Mouse (Mus musculus): ENCODE measurements around the gene Mrgpre. TPM values are rescaled to one million over a fixed set of nuclear protein-coding genes. Genes with fewer than 3 reads are reported as not detected.

Mrgpre gene
- not detected in 2 replicates for total RNA-seq (2014; fragmentation: Nextera tagmentation)
- total RNA-seq (2017), result under 0.01 TPM in 1 of 2 replicates, not detected in the other
- not detected in 2 replicates for polyA plus RNA-seq (2012)

DNA sequence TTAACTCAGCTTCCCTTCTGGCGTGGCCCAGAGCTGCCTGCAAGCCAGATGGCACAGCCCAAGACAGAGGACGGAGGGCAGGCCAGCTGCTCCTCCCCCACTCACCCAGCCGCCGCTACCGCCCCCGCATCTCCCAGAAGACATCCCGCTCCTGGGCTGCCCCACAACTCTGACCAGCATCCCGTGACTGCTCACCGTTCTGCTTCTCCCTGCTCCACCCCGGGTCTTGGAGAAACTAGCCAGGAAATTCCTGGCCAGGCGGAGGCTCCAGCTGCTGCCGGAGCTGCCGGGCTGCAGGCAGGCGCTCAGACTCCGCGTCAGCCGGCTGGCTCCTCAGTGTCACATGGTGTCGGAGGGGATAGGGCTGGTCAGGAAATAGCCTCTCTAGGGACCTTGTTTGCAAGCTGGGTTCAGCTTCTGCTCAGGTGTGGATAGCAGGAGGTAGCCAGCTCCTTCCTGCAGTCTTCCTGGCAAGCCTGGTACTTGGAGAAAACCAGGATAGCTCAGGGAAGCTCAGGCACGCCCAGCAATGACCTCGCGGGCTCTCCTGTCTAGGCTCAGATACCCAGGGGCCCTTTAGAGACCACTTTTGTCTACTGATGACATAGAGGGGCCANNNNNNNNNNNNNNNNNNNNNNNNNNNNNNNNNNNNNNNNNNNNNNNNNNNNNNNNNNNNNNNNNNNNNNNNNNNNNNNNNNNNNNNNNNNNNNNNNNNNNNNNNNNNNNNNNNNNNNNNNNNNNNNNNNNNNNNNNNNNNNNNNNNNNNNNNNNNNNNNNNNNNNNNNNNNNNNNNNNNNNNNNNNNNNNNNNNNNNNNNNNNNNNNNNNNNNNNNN, at the start of gene Mrgpre:
Mrgpre (minus strand) TSS at position 505 of the 834 bp plus-strand sequence.
- TF ChIP-seq CTCF (IDR thresholded peaks at IDR 0.05; ENCODE audit: low read depth, low read length) (no peak), GATA1 (IDR thresholded peaks at IDR 0.05; ENCODE audit: borderline replicate concordance, low read length) (no peak), POLR2AphosphoS5 (IDR thresholded peaks at IDR 0.05; ENCODE audit: insufficient replicate concordance, low read depth, low read length) (no peak), GATA2 (IDR thresholded peaks at IDR 0.05; ENCODE audit: borderline replicate concordance, low read depth, low read length) (no peak), TAL1 (conservative IDR thresholded peaks at IDR 0.05; ENCODE audit: low read depth, low read length) (no peak)
- Histone ChIP-seq H3K27me3 (ENCODE audit: insufficient read depth, low read length) (peaks cover 42% of the 10 kb centered on the region), H3K36me3 (replicated peaks) (no peaks in the 10 kb centered on the region), H3K4me1 (ENCODE audit: insufficient read depth, low read depth, low read length) (peaks cover 18% of the 10 kb centered on the region), H3K9me3 (replicated peaks) (no peaks in the 10 kb centered on the region), H3K4me3 (ENCODE audit: low read depth, low read length) (no peak within 1 kb of the TSS; the same call in 1 of the 2 replicates)
- ATAC-seq (ENCODE audit: extremely low read depth, insufficient number of reproducible peaks, low FRiP score, poor library complexity, severe bottlenecking) (no peak), DNase-seq (ENCODE audit: low spot score) (peak; percentile 41)

DNA sequence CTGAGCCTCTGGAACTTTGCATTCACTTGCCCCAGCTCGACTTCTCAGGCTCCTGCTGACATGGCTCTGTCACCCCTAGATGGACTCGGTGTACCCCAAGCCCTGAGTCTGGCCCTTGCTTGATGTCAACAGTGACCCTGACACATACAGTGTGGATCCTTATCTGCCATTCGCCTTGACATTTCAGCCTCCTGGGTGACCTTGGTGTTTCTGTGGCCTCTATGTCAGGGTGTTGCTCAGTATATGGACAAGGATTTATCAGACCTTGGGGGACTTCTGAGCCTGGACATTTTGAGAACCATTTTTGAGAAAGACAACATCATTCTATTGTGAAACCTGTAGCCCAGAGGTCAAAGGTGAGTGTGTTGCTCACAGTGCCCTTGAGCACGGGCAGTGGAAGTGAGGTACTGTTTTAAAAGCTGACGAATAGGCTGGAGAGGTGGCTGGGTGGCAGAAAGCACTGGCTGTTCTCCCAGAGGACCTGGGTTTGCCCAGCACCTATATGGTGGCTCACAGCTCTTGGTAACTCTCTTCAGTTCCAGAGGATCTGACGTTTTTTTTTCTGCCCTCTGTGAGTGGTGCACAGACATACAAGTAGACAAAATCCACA, 49.4 kb upstream of the Mrgpre start:
- no peak for ATAC-seq (ENCODE audit: extremely low read depth, insufficient number of reproducible peaks, low FRiP score, poor library complexity, severe bottlenecking)
- no peaks in the 10 kb centered on the region for H3K27me3 ChIP-seq (ENCODE audit: insufficient read depth, low read length)
- H3K9me3 ChIP-seq (replicated peaks), result no peaks in the 10 kb centered on the region
- H3K36me3 ChIP-seq (replicated peaks), result peaks cover 75% of the 10 kb centered on the region
- peak overlapping the region; percentile 3; the same call in 1 of the 2 replicates for H3K4me3 ChIP-seq (ENCODE audit: low read depth, low read length)
- H3K4me1 ChIP-seq (ENCODE audit: insufficient read depth, low read depth, low read length), result peaks cover 83% of the 10 kb centered on the region
- TF ChIP-seq TAL1 (conservative IDR thresholded peaks at IDR 0.05; ENCODE audit: low read depth, low read length), result no peak
- TF ChIP-seq CTCF (IDR thresholded peaks at IDR 0.05; ENCODE audit: low read depth, low read length), result no peak
- TF ChIP-seq GATA2 (IDR thresholded peaks at IDR 0.05; ENCODE audit: borderline replicate concordance, low read depth, low read length), result no peak
- no peak for TF ChIP-seq GATA1 (IDR thresholded peaks at IDR 0.05; ENCODE audit: borderline replicate concordance, low read length)
- no peak for TF ChIP-seq POLR2AphosphoS5 (IDR thresholded peaks at IDR 0.05; ENCODE audit: insufficient replicate concordance, low read depth, low read length)
- DNase-seq (ENCODE audit: low spot score), result no peak

DNA sequence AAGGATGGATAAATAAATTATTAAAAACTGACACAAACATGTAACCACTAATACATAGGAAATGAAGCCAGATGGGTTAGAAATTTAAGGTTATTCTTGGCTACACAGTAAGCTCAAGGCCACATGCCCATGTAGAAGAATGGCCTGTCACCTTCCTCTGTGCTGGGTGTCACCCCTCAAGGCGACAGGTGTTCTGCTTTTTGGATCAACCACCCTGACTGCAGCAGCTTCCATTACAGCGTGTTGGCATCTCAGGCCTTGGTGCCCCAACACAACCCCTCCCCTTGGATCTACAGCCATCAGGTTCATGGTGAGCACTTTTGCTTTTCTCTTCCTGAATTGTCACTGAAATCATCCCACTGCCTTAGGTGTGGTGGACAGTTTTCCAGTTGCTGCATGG, 48.3 kb upstream of the Mrgpre start:
- DNase-seq (ENCODE audit: low spot score) (no peak), ATAC-seq (ENCODE audit: extremely low read depth, insufficient number of reproducible peaks, low FRiP score, poor library complexity, severe bottlenecking) (no peak)
- TF ChIP-seq GATA1 (IDR thresholded peaks at IDR 0.05; ENCODE audit: borderline replicate concordance, low read length), result no peak
- no peak for TF ChIP-seq POLR2AphosphoS5 (IDR thresholded peaks at IDR 0.05; ENCODE audit: insufficient replicate concordance, low read depth, low read length)
- no peak for TF ChIP-seq GATA2 (IDR thresholded peaks at IDR 0.05; ENCODE audit: borderline replicate concordance, low read depth, low read length)
- TF ChIP-seq TAL1 (conservative IDR thresholded peaks at IDR 0.05; ENCODE audit: low read depth, low read length), result no peak
- TF ChIP-seq CTCF (IDR thresholded peaks at IDR 0.05; ENCODE audit: low read depth, low read length), result no peak
- Histone ChIP-seq H3K4me3 (ENCODE audit: low read depth, low read length) (peak overlapping the region; percentile 80; the same call in 1 of the 2 replicates), H3K9me3 (replicated peaks) (no peaks in the 10 kb centered on the region), H3K36me3 (replicated peaks) (peaks cover 65% of the 10 kb centered on the region), H3K27me3 (ENCODE audit: insufficient read depth, low read length) (no peaks in the 10 kb centered on the region), H3K4me1 (ENCODE audit: insufficient read depth, low read depth, low read length) (peaks cover 74% of the 10 kb centered on the region)

DNA sequence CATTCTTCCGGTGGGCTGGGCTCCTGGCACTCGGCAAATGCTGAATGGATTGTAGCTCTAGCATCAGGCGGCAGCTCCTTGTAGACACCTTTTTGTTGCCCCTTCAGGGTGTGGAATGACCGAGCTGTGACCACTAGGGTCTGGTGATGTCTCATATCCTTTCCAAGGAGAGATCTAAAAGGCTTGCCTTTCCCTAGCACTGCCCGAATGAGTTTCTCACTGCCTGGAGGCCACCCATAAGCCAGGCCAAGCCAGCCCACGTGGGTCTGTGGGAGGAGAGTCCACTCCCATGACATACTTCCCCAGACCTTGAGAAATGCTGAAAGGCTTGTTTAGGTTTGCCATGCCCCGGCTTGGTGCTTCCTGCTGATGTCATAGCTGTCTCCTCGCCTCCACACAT, 47.9 kb upstream of the Mrgpre start:
- no peak for DNase-seq (ENCODE audit: low spot score)
- Histone ChIP-seq H3K4me1 (ENCODE audit: insufficient read depth, low read depth, low read length) (peaks cover 71% of the 10 kb centered on the region), H3K9me3 (replicated peaks) (no peaks in the 10 kb centered on the region), H3K36me3 (replicated peaks) (peaks cover 60% of the 10 kb centered on the region), H3K4me3 (ENCODE audit: low read depth, low read length) (peak overlapping the region; percentile 80), H3K27me3 (ENCODE audit: insufficient read depth, low read length) (no peaks in the 10 kb centered on the region)
- no peak for ATAC-seq (ENCODE audit: extremely low read depth, insufficient number of reproducible peaks, low FRiP score, poor library complexity, severe bottlenecking)
- TF ChIP-seq GATA2 (IDR thresholded peaks at IDR 0.05; ENCODE audit: borderline replicate concordance, low read depth, low read length), result no peak
- no peak for TF ChIP-seq GATA1 (IDR thresholded peaks at IDR 0.05; ENCODE audit: borderline replicate concordance, low read length)
- no peak for TF ChIP-seq CTCF (IDR thresholded peaks at IDR 0.05; ENCODE audit: low read depth, low read length)
- TF ChIP-seq POLR2AphosphoS5 (IDR thresholded peaks at IDR 0.05; ENCODE audit: insufficient replicate concordance, low read depth, low read length), result no peak
- no peak for TF ChIP-seq TAL1 (conservative IDR thresholded peaks at IDR 0.05; ENCODE audit: low read depth, low read length)

DNA sequence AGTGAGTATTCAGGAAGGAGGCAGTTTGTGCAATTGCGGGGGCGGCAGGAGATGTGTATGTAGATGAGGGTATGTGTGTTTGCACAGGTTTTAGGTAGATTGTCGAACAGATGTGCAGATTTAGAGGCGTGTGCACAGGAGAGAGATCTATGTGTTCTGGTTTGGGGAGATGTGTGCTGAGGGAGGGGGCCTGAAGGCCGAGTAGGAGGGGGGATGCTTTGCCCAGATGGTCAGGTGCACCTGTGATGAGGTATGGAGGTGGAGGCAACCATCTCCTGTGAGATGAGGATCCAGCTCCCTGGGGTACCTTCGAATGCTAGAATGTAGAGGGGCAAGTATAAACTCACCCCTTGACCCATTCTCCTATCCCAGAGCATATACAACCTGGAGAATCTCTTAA, 46.1 kb upstream of the Mrgpre start:
- peak overlapping the region; percentile 80 for H3K4me3 ChIP-seq (ENCODE audit: low read depth, low read length)
- no peak for TF ChIP-seq TAL1 (conservative IDR thresholded peaks at IDR 0.05; ENCODE audit: low read depth, low read length)
- TF ChIP-seq POLR2AphosphoS5 (IDR thresholded peaks at IDR 0.05; ENCODE audit: insufficient replicate concordance, low read depth, low read length), result no peak
- no peak for TF ChIP-seq GATA1 (IDR thresholded peaks at IDR 0.05; ENCODE audit: borderline replicate concordance, low read length)
- no peak for TF ChIP-seq CTCF (IDR thresholded peaks at IDR 0.05; ENCODE audit: low read depth, low read length)
- no peak for TF ChIP-seq GATA2 (IDR thresholded peaks at IDR 0.05; ENCODE audit: borderline replicate concordance, low read depth, low read length)
- no peaks in the 10 kb centered on the region for H3K9me3 ChIP-seq (replicated peaks)
- H3K4me1 ChIP-seq (ENCODE audit: insufficient read depth, low read depth, low read length), result peaks cover 67% of the 10 kb centered on the region
- DNase-seq (ENCODE audit: low spot score) (no peak), ATAC-seq (ENCODE audit: extremely low read depth, insufficient number of reproducible peaks, low FRiP score, poor library complexity, severe bottlenecking) (no peak)
- no peaks in the 10 kb centered on the region for H3K27me3 ChIP-seq (ENCODE audit: insufficient read depth, low read length)
- peaks cover 46% of the 10 kb centered on the region for H3K36me3 ChIP-seq (replicated peaks)
